Mouse (Mus musculus): ENCODE measurements around the gene Cd300a. TPM values are rescaled to one million over a fixed set of nuclear protein-coding genes. Genes with fewer than 3 reads are reported as not detected.

The Cd300a gene
- polyA plus RNA-seq, 1 experiment from 2014 or later = 5.9 TPM

DNA sequence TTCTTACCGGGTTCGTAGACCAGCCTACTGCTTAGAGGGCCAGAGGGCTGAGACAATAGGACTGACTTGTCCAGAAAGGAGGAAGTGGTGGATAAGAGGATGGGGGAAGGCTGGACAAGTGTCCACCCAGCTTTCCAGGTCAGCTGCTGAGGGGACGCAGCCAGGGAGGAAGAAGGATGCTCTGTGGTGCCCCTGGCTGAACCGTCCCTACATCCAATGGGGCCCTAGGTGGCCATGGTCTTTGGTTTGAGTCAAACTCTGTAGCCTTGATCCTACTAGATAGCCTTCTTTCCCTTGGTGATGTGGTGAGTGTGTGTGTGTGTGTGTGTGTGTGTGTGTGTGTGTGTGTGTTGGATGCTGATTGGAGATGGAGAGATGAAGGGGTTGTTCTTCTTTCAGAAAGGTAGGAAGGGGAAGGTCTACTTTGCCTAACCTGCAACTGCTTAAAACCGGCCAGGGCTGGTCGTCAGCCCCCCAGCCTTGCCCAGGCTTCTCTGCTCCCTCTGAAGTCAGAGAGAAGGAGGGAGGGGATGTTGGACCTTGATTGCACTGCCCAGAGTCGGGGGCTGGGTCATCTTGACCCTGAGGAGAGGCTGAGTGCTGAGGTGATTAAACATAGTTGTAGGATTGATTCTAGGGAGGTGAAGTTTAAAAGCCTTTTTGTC is 36.5 kb upstream of the Cd300a start:
- H3K27ac ChIP-seq (ENCODE audit: low read length) = no peak overlapping the region
- ATAC-seq (no peak), DNase-seq (ENCODE audit: low spot score) (no peak)
- TF ChIP-seq CTCF (IDR thresholded peaks at IDR 0.05) (no peak), EP300 (IDR thresholded peaks at IDR 0.05) (no peak)
- 21% methylated on average over 7 of the region's 7 CpGs for WGBS
- no peaks in the 10 kb centered on the region for H3K9me3 ChIP-seq (ENCODE audit: low read length)
- no peak overlapping the region for H3K9ac ChIP-seq (replicated peaks; ENCODE audit: low read depth)
- no peaks in the 10 kb centered on the region for H3K4me1 ChIP-seq (ENCODE audit: insufficient read depth, low read depth, low read length)
- H3K27me3 ChIP-seq (replicated peaks; ENCODE audit: insufficient read depth, low read length) = peaks cover 6% of the 10 kb centered on the region; the same call in 1 of the 2 replicates
- no peaks in the 10 kb centered on the region for H3K36me3 ChIP-seq (ENCODE audit: insufficient read depth, low read length)
- peak overlapping the region; percentile 99 for H3K4me2 ChIP-seq (replicated peaks; ENCODE audit: low read depth, low read length)
- H3K4me3 ChIP-seq (ENCODE audit: low read depth, low read length) = peak overlapping the region; percentile 69

DNA sequence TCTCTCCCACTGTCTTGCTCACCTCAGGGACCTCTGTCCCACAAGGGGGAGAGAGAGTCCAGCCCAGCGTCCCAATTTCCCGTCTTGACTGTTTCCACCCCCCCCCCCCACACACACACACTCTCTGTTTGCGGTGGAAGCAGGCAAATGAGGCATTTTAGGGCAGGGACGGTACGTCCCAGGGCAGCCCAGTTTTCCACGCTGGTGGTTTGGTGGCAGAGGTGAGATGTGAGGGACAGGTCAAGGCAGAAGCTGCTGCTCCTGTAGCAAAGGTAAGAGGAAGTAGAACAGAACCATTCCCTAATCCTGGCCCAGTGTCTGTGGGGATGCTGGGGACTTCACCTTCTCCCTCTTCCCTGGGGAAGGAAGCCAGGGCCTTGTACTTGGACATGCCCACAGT is 35.3 kb upstream of the Cd300a start:
- H3K9me3 ChIP-seq (ENCODE audit: low read length) = no peaks in the 10 kb centered on the region
- no peak overlapping the region for H3K27ac ChIP-seq (ENCODE audit: low read length)
- no peak for TF ChIP-seq EP300 (IDR thresholded peaks at IDR 0.05)
- TF ChIP-seq CTCF (IDR thresholded peaks at IDR 0.05) = no peak
- no peak overlapping the region for H3K4me2 ChIP-seq (replicated peaks; ENCODE audit: low read depth, low read length)
- H3K4me1 ChIP-seq (ENCODE audit: insufficient read depth, low read depth, low read length) = no peaks in the 10 kb centered on the region
- no peaks in the 10 kb centered on the region for H3K36me3 ChIP-seq (ENCODE audit: insufficient read depth, low read length)
- H3K4me3 ChIP-seq (ENCODE audit: low read depth, low read length) = no peak overlapping the region
- peaks cover under 1% of the 10 kb centered on the region; the same call in 1 of the 2 replicates for H3K27me3 ChIP-seq (replicated peaks; ENCODE audit: insufficient read depth, low read length)
- no peak for DNase-seq (ENCODE audit: low spot score)
- H3K9ac ChIP-seq (replicated peaks; ENCODE audit: low read depth) = no peak overlapping the region
- ATAC-seq = no peak
- WGBS = 62% methylated on average over 5 of the region's 6 CpGs

DNA sequence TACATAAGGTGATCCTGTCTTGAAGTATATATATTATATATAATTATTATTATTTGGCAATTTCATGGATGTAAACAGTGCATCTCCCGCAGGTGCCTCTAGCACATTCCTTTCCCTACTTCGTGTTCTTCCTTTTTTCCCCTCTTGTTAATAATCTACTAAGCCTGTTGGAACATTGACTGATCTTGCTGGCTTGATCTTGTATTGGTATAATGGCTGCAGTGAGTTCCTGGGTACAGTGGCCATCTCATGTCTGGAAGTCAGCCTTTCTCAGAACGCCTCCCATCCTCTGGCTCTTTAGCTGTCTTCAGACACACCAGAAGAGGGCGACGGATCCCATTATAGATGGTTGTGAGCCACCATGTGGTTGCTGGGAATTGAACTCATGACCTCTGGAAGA is 33.7 kb upstream of the Cd300a start:
- 81% methylated on average over 5 of the region's 5 CpGs for WGBS
- no peak overlapping the region for H3K4me3 ChIP-seq (ENCODE audit: low read depth, low read length)
- TF ChIP-seq EP300 (IDR thresholded peaks at IDR 0.05) = no peak
- no peak for TF ChIP-seq CTCF (IDR thresholded peaks at IDR 0.05)
- no peaks in the 10 kb centered on the region for H3K27me3 ChIP-seq (replicated peaks; ENCODE audit: insufficient read depth, low read length)
- no peaks in the 10 kb centered on the region for H3K9me3 ChIP-seq (ENCODE audit: low read length)
- H3K4me2 ChIP-seq (replicated peaks; ENCODE audit: low read depth, low read length) = no peak overlapping the region
- no peaks in the 10 kb centered on the region for H3K4me1 ChIP-seq (ENCODE audit: insufficient read depth, low read depth, low read length)
- no peaks in the 10 kb centered on the region for H3K36me3 ChIP-seq (ENCODE audit: insufficient read depth, low read length)
- no peak overlapping the region for H3K9ac ChIP-seq (replicated peaks; ENCODE audit: low read depth)
- ATAC-seq (no peak), DNase-seq (ENCODE audit: low spot score) (no peak)
- no peak overlapping the region for H3K27ac ChIP-seq (ENCODE audit: low read length)

DNA sequence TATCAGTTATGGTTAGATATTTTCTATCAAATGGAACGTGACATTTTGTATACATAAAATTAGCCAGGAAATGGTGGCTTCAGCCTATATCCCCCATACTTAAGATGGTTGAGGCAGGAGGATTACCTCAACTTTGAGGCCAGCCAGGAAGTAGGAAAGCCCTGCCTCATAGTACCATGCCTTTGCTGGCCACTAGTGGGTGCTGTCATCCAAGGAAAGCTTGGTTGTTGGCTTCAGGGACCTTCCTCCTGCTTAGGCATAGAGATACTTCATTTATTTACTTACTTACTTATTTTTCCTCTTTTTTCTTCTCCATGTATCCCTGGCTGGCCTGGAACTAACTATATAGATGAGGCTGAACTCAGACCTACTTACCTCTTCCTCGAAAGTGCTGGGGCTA is 31.2 kb upstream of the Cd300a start:
- Histone ChIP-seq H3K4me1 (ENCODE audit: insufficient read depth, low read depth, low read length) (no peaks in the 10 kb centered on the region), H3K4me2 (replicated peaks; ENCODE audit: low read depth, low read length) (no peak overlapping the region), H3K27ac (ENCODE audit: low read length) (no peak overlapping the region), H3K9ac (replicated peaks; ENCODE audit: low read depth) (no peak overlapping the region), H3K4me3 (ENCODE audit: low read depth, low read length) (no peak overlapping the region), H3K27me3 (replicated peaks; ENCODE audit: insufficient read depth, low read length) (no peaks in the 10 kb centered on the region), H3K9me3 (ENCODE audit: low read length) (no peaks in the 10 kb centered on the region), H3K36me3 (ENCODE audit: insufficient read depth, low read length) (no peaks in the 10 kb centered on the region)
- ATAC-seq (no peak), DNase-seq (ENCODE audit: low spot score) (no peak)
- 84% methylated on average over 2 of the region's 2 CpGs for WGBS
- TF ChIP-seq EP300 (IDR thresholded peaks at IDR 0.05) = no peak
- TF ChIP-seq CTCF (IDR thresholded peaks at IDR 0.05) = peak; percentile 61

DNA sequence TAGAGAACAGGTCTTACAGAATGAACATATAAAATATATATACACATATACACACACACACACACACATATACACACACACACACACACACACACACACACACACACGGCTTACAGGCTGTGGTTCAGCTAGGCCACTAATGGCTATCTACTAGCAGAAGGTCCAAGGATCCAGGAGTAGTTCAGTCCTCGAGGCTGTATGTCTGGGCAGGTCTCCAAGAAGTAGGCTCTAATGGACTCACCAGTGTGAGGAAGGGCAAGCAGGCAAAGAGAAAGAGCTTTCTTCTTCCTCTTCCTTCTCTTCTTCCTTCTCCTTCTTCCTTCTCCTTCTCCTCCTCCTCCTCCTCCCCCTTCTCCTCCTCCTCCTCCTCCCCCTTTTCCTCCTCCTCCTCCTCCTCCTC is 28.8 kb upstream of the Cd300a start:
- no peak for ATAC-seq
- H3K9me3 ChIP-seq (ENCODE audit: low read length) = no peaks in the 10 kb centered on the region
- H3K27ac ChIP-seq (ENCODE audit: low read length) = no peak overlapping the region
- TF ChIP-seq CTCF (IDR thresholded peaks at IDR 0.05) = no peak
- no peak for TF ChIP-seq EP300 (IDR thresholded peaks at IDR 0.05)
- H3K27me3 ChIP-seq (replicated peaks; ENCODE audit: insufficient read depth, low read length) = no peaks in the 10 kb centered on the region
- H3K4me1 ChIP-seq (ENCODE audit: insufficient read depth, low read depth, low read length) = no peaks in the 10 kb centered on the region
- WGBS = 30% methylated on average over 2 of the region's 2 CpGs
- H3K4me3 ChIP-seq (ENCODE audit: low read depth, low read length) = no peak overlapping the region
- H3K36me3 ChIP-seq (ENCODE audit: insufficient read depth, low read length) = no peaks in the 10 kb centered on the region
- DNase-seq (ENCODE audit: low spot score) = no peak
- no peak overlapping the region for H3K4me2 ChIP-seq (replicated peaks; ENCODE audit: low read depth, low read length)
- H3K9ac ChIP-seq (replicated peaks; ENCODE audit: low read depth) = no peak overlapping the region

DNA sequence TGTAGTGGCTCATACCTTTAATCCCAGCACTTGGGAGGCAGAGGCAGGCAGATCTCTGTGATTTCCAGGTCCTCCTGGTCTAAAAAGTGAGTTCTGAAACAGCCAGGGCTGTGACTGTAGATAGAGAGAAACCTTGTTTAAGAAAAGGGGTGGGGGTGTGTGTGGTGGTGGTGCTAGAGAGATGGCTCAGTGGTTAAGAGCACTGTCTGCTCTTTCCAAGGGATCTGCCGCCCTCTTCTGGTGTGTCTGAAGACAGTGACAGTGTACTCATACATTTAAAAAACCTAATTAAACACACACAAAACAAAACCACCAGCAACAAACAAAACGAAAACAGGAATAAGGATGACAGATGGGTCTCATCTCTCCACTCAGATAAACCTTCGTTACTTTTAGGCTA is 27.2 kb upstream of the Cd300a start:
- no peaks in the 10 kb centered on the region for H3K27me3 ChIP-seq (replicated peaks; ENCODE audit: insufficient read depth, low read length)
- no peak overlapping the region for H3K4me3 ChIP-seq (ENCODE audit: low read depth, low read length)
- H3K4me2 ChIP-seq (replicated peaks; ENCODE audit: low read depth, low read length) = no peak overlapping the region
- WGBS = 76% methylated on average over 3 of the region's 3 CpGs
- no peak for TF ChIP-seq EP300 (IDR thresholded peaks at IDR 0.05)
- peak; percentile 15; the same call in 1 of the 2 replicates for TF ChIP-seq CTCF (IDR thresholded peaks at IDR 0.05)
- H3K36me3 ChIP-seq (ENCODE audit: insufficient read depth, low read length) = no peaks in the 10 kb centered on the region
- no peak for DNase-seq (ENCODE audit: low spot score)
- H3K9me3 ChIP-seq (ENCODE audit: low read length) = no peaks in the 10 kb centered on the region
- peaks cover 9% of the 10 kb centered on the region; the same call in 1 of the 2 replicates for H3K4me1 ChIP-seq (ENCODE audit: insufficient read depth, low read depth, low read length)
- no peak for ATAC-seq
- no peak overlapping the region for H3K27ac ChIP-seq (ENCODE audit: low read length)
- H3K9ac ChIP-seq (replicated peaks; ENCODE audit: low read depth) = no peak overlapping the region

Measured in lung, postnatal 0 days (tissue).